9 mouse cellular contexts compared by ENCODE assay signal in the genomic region with DNA sequence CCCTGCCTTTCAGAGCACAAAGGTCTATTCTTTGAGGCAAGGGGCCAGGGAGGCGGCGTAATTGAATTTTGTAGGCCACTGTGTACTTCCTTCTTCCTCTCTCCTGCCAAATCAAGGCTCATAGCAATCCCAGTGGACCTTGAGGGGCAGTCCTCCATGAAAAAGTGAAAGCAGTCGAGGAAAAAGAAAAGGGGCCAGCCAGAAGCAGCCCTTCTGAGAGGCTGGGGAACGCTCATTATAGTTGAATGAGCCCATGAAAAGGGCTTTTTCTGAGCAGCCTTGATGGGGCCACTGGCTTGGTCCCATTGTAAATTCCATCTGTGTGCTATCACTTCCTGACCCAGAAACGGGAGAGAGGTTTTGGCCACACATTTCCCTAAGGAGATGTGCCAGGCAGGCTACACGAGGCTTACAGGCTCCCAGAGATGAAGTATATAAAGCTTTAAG. TPM values are rescaled to one million over a fixed set of nuclear protein-coding genes. Genes with fewer than 3 reads are reported as not detected.
DNase-seq lines count a peak whose midpoint lies in the region; ATAC-seq and TF ChIP-seq lines count a peak whose summit lies in the region.
"Had no signal": no experiment of that assay in that cellular context is flagged by ENCODE, and none has a peak within 500 bp of the region (broad histone marks: within the 10 kb centered on the region; RNA-seq: fewer than 3 reads in every experiment).

No protein-coding gene starts in this region.

- H3K9me3 ChIP-seq in forebrain, embryonic 16.5 days (ENCODE audit: control insufficient read depth, low read length), result peaks cover 2% of the 10 kb centered on the region; the same call in 1 of the 2 replicates
- H3K9me3 ChIP-seq: liver, embryonic 13.5 days had no signal

- no peak for TF ChIP-seq POLR2A in cerebellum, adult 2 months (IDR thresholded peaks at IDR 0.05; ENCODE audit: borderline replicate concordance, insufficient read depth, low read length)
- no peak for TF ChIP-seq POLR2A in small intestine, adult 2 months (IDR thresholded peaks at IDR 0.05; ENCODE audit: low read depth, low read length)

- intact Hi-C loops in heart, postnatal 14 days (cut with DNase I), result no loop called here

- no peak overlapping the region for H3K4me2 ChIP-seq in forebrain, embryonic 16.5 days (ENCODE audit: low read length)
- H3K4me2 ChIP-seq: liver, embryonic 13.5 days had no signal

- peak; percentile 90 for DNase-seq in MN1 (ENCODE audit: low spot score)
- peak; percentile 29 to 62 for DNase-seq in cerebellum, adult 2 months
- DNase-seq in heart, postnatal 14 days, result peak; percentile 78 to 81
- DNase-seq in kidney, postnatal 36 days, result peak; percentile 78 to 79
- DNase-seq in lung, postnatal 4 days, result peak; percentile 13 to 31
- DNase-seq in yolk sac, embryonic 10.5 days (ENCODE audit: low spot score), result no peak
- DNase-seq: liver, embryonic 13.5 days had no signal

- H3K9ac ChIP-seq in forebrain, embryonic 16.5 days (replicated peaks; ENCODE audit: low read depth, low read length), result no peak overlapping the region
- H3K9ac ChIP-seq: liver, embryonic 13.5 days had no signal

- TF ChIP-seq CTCF in cerebellum, adult 2 months (IDR thresholded peaks at IDR 0.05; ENCODE audit: borderline replicate concordance, insufficient read depth, low read depth, low read length), result no peak
- no peak for TF ChIP-seq CTCF in small intestine, adult 2 months (IDR thresholded peaks at IDR 0.05; ENCODE audit: extremely low read depth, insufficient read length, insufficient replicate concordance, low read depth, low read length)

- no peak overlapping the region for H3K4me3 ChIP-seq in cerebellum, adult 2 months (replicated peaks; ENCODE audit: insufficient read depth, low read depth, low read length)
- no peak overlapping the region for H3K4me3 ChIP-seq in forebrain, embryonic 16.5 days (replicated peaks; ENCODE audit: low read length)
- no peak overlapping the region for H3K4me3 ChIP-seq in small intestine, adult 2 months (ENCODE audit: low read depth, low read length)
- H3K4me3 ChIP-seq: liver, embryonic 13.5 days had no signal

- ATAC-seq in forebrain, embryonic 16.5 days, result peak; percentile 89

- no peaks in the 10 kb centered on the region for H3K27me3 ChIP-seq in cerebellum, adult 2 months (ENCODE audit: control insufficient read depth, insufficient read depth, low read length)
- H3K27me3 ChIP-seq in forebrain, embryonic 16.5 days (replicated peaks; ENCODE audit: control insufficient read depth, insufficient read depth, low read length), result no peaks in the 10 kb centered on the region
- no peaks in the 10 kb centered on the region for H3K27me3 ChIP-seq in small intestine, adult 2 months (ENCODE audit: control insufficient read depth, insufficient read depth, low read length)

- no peak overlapping the region for H3K27ac ChIP-seq in cerebellum, adult 2 months (ENCODE audit: insufficient read depth, low read length)
- H3K27ac ChIP-seq in forebrain, embryonic 16.5 days (ENCODE audit: low read length), result peak overlapping the region; percentile 41
- H3K27ac ChIP-seq in small intestine, adult 2 months (ENCODE audit: insufficient read depth, low read depth, low read length), result 0 out of 2 replicates have a peak overlapping the region, but pooled peaks have one; percentile 8
- H3K27ac ChIP-seq: liver, embryonic 13.5 days had no signal

- no peaks in the 10 kb centered on the region for H3K4me1 ChIP-seq in cerebellum, adult 2 months (ENCODE audit: control insufficient read depth, insufficient read depth, low read length)
- H3K4me1 ChIP-seq in forebrain, embryonic 16.5 days (replicated peaks; ENCODE audit: control insufficient read depth, insufficient read depth, low read length), result peaks cover 22% of the 10 kb centered on the region
- peaks cover 14% of the 10 kb centered on the region; the same call in 1 of the 2 replicates for H3K4me1 ChIP-seq in small intestine, adult 2 months (ENCODE audit: control insufficient read depth, insufficient read depth, insufficient read length, low read length)
- H3K4me1 ChIP-seq: liver, embryonic 13.5 days had no signal

- 20% methylated on average over 6 of the region's 6 CpGs for WGBS in cerebellum, adult 2 months
- 4% methylated on average over 6 of the region's 6 CpGs for WGBS in forebrain, embryonic 16.5 days
- 11% methylated on average over 6 of the region's 6 CpGs for WGBS in small intestine, adult 2 months

- H3K36me3 ChIP-seq in forebrain, embryonic 16.5 days (ENCODE audit: control insufficient read depth, insufficient read depth), result no peaks in the 10 kb centered on the region
- H3K36me3 ChIP-seq in small intestine, adult 2 months (ENCODE audit: control insufficient read depth, insufficient read depth, low read length), result no peaks in the 10 kb centered on the region
- H3K36me3 ChIP-seq: liver, embryonic 13.5 days had no signal

RNA-seq across cellular contexts. Expression of gene Thumpd3, which starts 33.5 kb away (rescaled TPM):
- 20.8 and 21.8 TPM in 2 replicates for polyA plus RNA-seq in cerebellum, adult 2 months (2012; rRNA removed)
- 65.0 and 66.8 TPM in 2 replicates for polyA plus RNA-seq in forebrain, embryonic 16.5 days (2015; fragmentation: Nextera tagmentation; extraction: Ambion mirVana)
- 10 to 100 TPM; 17.8 to 18.1 TPM for total RNA-seq in heart, postnatal 14 days (2021)
- 3.9 and 5.4 TPM in 2 replicates for polyA plus RNA-seq in small intestine, adult 2 months (2012; rRNA removed)
